Mouse (Mus musculus): ENCODE results near the gene Atp6v1g2.

DNA sequence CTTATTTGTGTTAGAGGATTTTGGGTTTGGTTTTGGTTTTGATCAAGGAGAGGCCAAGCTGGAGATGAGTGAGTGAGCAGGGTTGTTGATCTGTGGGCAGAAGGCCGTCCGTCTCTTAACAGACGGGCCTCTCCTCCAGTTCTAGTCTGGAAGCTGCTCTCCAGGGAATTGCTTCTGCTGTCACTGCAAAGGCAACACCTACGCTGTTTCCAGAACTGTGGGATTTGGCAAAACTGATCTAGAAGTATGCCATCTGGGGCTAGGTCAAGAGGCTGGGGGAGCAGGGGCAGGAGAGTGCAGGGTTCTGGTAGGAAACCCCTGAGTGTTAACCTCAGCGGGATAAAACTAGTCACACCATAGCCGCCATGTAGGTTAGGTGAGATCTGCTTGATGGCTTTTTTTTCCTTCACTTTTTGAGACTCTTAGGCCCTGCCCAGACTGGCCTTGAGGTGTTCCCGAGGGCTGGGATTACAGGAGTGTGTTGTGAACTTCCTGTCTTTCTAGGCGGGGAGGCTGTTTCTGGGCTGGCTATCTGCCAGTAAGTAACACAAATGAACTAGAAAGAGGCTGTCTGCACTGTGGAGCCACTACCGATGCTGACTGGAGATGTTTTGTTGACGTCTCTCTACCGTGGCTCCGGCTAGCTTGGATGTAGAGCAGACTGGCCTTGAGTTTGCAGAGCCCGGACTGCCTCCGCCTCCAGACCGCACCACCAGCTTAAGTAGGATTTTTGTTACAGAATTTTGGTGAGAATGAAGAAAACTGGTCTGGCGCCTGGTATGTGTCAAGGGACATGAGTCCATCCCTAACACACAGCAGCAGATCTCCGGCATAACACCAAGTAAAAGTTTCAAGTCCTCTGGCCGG, at the start of gene Atp6v1g2:
- TF ChIP-seq CTCF (IDR thresholded peaks at IDR 0.05; ENCODE audit: borderline replicate concordance, insufficient read depth, low read depth, low read length) (no peak), POLR2A (IDR thresholded peaks at IDR 0.05; ENCODE audit: borderline replicate concordance, insufficient read depth, low read length) (no peak)

Measured in cerebellum, adult 2 months (tissue).